Mouse (Mus musculus): ENCODE measurements around the gene Tmem156. TPM values are rescaled to one million over a fixed set of nuclear protein-coding genes. Genes with fewer than 3 reads are reported as not detected.

Tmem156 gene
- not detected in 2 replicates for polyA plus RNA-seq (2014; fragmentation: Nextera tagmentation; extraction: Ambion mirVana)

GRCm38 (mm10) chr5:65091921-65092320, at the start of gene Tmem156:
Gene Tmem156 (minus strand): TSS chr5:65092132.
- ATAC-seq (ENCODE audit: low read depth) = no peak
- no peak within 1 kb of the TSS for H3K27ac ChIP-seq (ENCODE audit: low read depth, low read length)
- 74% methylated on average over 5 of the region's 5 CpGs for WGBS

GRCm38 (mm10) chr5:65141242-65141641, 49.3 kb upstream of the Tmem156 start:
- no peak overlapping the region for H3K9ac ChIP-seq (replicated peaks; ENCODE audit: low read depth, low read length)
- H3K4me3 ChIP-seq (ENCODE audit: low read depth, low read length) = no peak overlapping the region
- no peak for ATAC-seq (ENCODE audit: low read depth)
- H3K27me3 ChIP-seq (ENCODE audit: control insufficient read depth, insufficient read depth, low read length) = no peaks in the 10 kb centered on the region
- H3K36me3 ChIP-seq (ENCODE audit: control insufficient read depth, insufficient read depth, low read length) = peaks cover 23% of the 10 kb centered on the region
- no peak overlapping the region for H3K27ac ChIP-seq (ENCODE audit: low read depth, low read length)
- WGBS = 93% methylated on average over 8 of the region's 8 CpGs
- no peaks in the 10 kb centered on the region for H3K9me3 ChIP-seq (ENCODE audit: control insufficient read depth, low read length)
- H3K4me1 ChIP-seq (ENCODE audit: control insufficient read depth, insufficient read depth, low read length) = no peaks in the 10 kb centered on the region
- H3K4me2 ChIP-seq (ENCODE audit: low read depth, low read length) = no peak overlapping the region

More at GRCm38 (mm10) chr5:65091921-65092320, at the start of gene Tmem156:
- no peak within 1 kb of the TSS for H3K9ac ChIP-seq (replicated peaks; ENCODE audit: low read depth, low read length)
- no peaks in the 10 kb centered on the region for H3K4me1 ChIP-seq (ENCODE audit: control insufficient read depth, insufficient read depth, low read length)
- H3K36me3 ChIP-seq (ENCODE audit: control insufficient read depth, insufficient read depth, low read length) = no peaks in the 10 kb centered on the region
- no peak within 1 kb of the TSS for H3K4me3 ChIP-seq (ENCODE audit: low read depth, low read length)
- no peak within 1 kb of the TSS for H3K4me2 ChIP-seq (ENCODE audit: low read depth, low read length)
- no peaks in the 10 kb centered on the region for H3K27me3 ChIP-seq (ENCODE audit: control insufficient read depth, insufficient read depth, low read length)
- H3K9me3 ChIP-seq (ENCODE audit: control insufficient read depth, low read length) = no peaks in the 10 kb centered on the region

DNA sequence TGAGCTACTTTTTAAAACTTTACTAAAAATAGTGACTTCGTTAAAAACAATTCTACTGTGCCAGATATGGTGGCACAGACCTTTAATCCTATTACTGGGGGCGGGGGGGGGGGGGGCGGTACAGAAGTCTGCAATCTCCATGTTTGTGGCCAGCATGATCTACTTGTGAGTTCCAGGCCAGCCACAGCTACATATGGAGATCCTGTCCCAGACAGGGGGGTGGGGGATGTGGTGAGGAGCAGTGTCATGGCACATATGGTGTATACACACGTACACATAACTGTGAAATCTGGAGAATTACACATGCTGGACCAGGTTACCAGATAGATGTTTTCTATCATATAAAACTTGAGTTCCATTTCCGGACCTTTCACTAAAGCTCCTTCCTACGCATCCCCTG, 45.1 kb upstream of the Tmem156 start:
- Histone ChIP-seq H3K27ac (ENCODE audit: low read depth, low read length) (no peak overlapping the region), H3K4me3 (ENCODE audit: low read depth, low read length) (no peak overlapping the region), H3K9ac (replicated peaks; ENCODE audit: low read depth, low read length) (no peak overlapping the region), H3K9me3 (ENCODE audit: control insufficient read depth, low read length) (no peaks in the 10 kb centered on the region), H3K36me3 (ENCODE audit: control insufficient read depth, insufficient read depth, low read length) (peaks cover 7% of the 10 kb centered on the region; the same call in 1 of the 2 replicates), H3K4me2 (ENCODE audit: low read depth, low read length) (no peak overlapping the region), H3K27me3 (ENCODE audit: control insufficient read depth, insufficient read depth, low read length) (no peaks in the 10 kb centered on the region), H3K4me1 (ENCODE audit: control insufficient read depth, insufficient read depth, low read length) (no peaks in the 10 kb centered on the region)
- no peak for ATAC-seq (ENCODE audit: low read depth)
- 92% methylated on average over 6 of the region's 6 CpGs for WGBS

DNA sequence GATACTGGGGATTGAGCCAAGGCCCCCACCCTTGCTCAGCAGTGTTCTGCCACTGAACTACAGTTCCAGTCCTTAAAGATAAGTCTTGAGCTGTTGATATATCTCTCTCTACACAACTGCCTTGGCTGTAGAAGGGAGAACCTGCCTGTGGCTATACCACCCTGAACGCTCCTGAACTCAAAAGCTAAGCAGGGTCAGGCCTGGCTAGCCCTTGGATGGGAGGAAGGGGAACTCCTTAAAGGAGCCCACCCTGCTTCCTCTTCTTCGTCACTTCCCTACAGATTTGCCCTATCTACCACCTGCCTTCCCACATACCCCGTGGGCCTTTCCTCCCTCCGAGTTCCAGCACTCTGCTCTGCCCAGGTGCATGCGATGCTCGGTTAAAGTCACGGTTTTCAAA, 44.2 kb upstream of the Tmem156 start:
- Histone ChIP-seq H3K4me2 (ENCODE audit: low read depth, low read length) (peak overlapping the region; percentile 1; the same call in 1 of the 2 replicates), H3K9ac (replicated peaks; ENCODE audit: low read depth, low read length) (no peak overlapping the region), H3K27ac (ENCODE audit: low read depth, low read length) (no peak overlapping the region), H3K4me3 (ENCODE audit: low read depth, low read length) (no peak overlapping the region), H3K36me3 (ENCODE audit: control insufficient read depth, insufficient read depth, low read length) (peaks cover 2% of the 10 kb centered on the region; the same call in 1 of the 2 replicates), H3K27me3 (ENCODE audit: control insufficient read depth, insufficient read depth, low read length) (no peaks in the 10 kb centered on the region), H3K9me3 (ENCODE audit: control insufficient read depth, low read length) (no peaks in the 10 kb centered on the region), H3K4me1 (ENCODE audit: control insufficient read depth, insufficient read depth, low read length) (no peaks in the 10 kb centered on the region)
- ATAC-seq (ENCODE audit: low read depth) = no peak
- 86% methylated on average over 7 of the region's 7 CpGs for WGBS

DNA sequence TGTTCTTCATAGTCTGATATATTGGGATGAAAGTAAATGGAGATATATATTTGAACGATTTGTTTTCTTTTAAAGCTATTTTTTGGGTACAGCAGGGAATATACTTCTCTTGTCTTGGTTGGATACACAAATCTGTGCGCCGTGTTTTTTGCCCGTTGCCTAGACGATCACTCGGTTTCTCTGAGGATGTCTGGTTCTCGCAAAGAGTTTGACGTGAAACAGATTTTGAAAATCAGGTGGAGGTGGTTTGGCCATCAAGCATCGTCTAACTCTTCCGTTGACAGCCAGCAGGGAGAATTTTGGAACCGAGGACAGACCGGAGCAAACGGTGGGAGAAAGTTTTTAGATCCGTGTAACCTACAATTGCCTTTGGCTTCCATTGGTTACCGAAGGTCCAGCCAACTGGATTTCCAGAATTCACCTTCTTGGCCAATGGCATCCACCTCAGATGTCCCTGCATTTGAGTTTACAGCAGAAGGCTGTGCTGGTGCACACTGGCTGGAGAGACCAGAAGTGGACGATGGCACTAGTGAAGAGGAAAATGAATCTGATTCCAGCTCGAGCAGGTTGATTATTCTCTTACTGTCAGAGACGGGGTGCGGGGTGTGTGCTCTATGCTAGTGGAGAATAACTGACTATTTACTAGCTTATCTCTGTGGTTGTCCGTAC, 39.4 kb upstream of the Tmem156 start:
- 5% methylated on average over 20 of the region's 20 CpGs for WGBS
- peak overlapping the region; percentile 86 for H3K27ac ChIP-seq (ENCODE audit: low read depth, low read length)
- ATAC-seq (ENCODE audit: low read depth) = peak; percentile 57

DNA sequence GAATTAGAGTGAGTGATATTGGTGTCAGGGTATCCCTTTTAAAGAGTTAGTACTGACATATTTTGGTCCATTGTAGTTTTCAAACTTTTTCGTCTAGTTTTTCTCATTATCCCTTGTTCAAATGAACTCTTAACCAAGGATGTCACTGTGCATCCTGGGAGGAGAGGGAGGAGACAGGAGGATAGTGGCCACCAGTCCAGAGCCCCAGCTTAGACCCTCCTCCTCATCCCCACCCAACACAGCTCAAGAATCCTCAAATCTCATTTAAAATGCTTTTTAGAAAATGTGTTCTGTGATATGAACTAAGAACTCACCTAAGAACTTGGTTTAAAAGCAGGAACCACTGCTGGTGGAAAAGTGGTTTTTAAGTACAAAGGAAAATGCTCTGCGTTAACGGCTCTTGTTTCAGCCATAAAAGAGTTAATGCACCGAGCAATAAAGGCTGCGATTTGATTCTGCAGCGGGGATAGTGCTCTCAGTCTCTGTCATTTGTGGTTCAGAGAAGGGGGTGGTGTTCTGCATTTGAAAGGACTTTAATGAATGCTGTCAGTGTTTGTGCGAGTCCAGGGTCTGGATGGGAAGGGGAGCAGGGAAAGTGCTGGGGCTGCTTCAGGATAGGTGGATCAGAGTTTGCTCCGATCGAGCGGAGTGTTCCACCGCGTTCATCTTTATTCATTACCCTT, 38.7 kb upstream of the Tmem156 start:
- no peaks in the 10 kb centered on the region for H3K27me3 ChIP-seq (ENCODE audit: control insufficient read depth, insufficient read depth, low read length)
- H3K9me3 ChIP-seq (ENCODE audit: control insufficient read depth, low read length) = no peaks in the 10 kb centered on the region
- peak; percentile 92 for ATAC-seq (ENCODE audit: low read depth)
- H3K9ac ChIP-seq (replicated peaks; ENCODE audit: low read depth, low read length) = peak overlapping the region; percentile 76
- no peaks in the 10 kb centered on the region for H3K36me3 ChIP-seq (ENCODE audit: control insufficient read depth, insufficient read depth, low read length)
- peak overlapping the region; percentile 86 for H3K27ac ChIP-seq (ENCODE audit: low read depth, low read length)
- peak overlapping the region; percentile 54 for H3K4me3 ChIP-seq (ENCODE audit: low read depth, low read length)
- 1% methylated on average over 12 of the region's 12 CpGs for WGBS
- H3K4me1 ChIP-seq (ENCODE audit: control insufficient read depth, insufficient read depth, low read length) = no peaks in the 10 kb centered on the region
- H3K4me2 ChIP-seq (ENCODE audit: low read depth, low read length) = peak overlapping the region; percentile 67

More for the DNA sequence above, 39.4 kb upstream of the Tmem156 start:
- Histone ChIP-seq H3K4me2 (ENCODE audit: low read depth, low read length) (peak overlapping the region; percentile 67), H3K4me1 (ENCODE audit: control insufficient read depth, insufficient read depth, low read length) (no peaks in the 10 kb centered on the region), H3K9ac (replicated peaks; ENCODE audit: low read depth, low read length) (peak overlapping the region; percentile 76), H3K4me3 (ENCODE audit: low read depth, low read length) (peak overlapping the region; percentile 54), H3K36me3 (ENCODE audit: control insufficient read depth, insufficient read depth, low read length) (no peaks in the 10 kb centered on the region), H3K9me3 (ENCODE audit: control insufficient read depth, low read length) (no peaks in the 10 kb centered on the region), H3K27me3 (ENCODE audit: control insufficient read depth, insufficient read depth, low read length) (no peaks in the 10 kb centered on the region)

- Histone ChIP-seq H3K27me3 (ENCODE audit: control insufficient read depth, insufficient read depth, low read length) (no peaks in the 10 kb centered on the region), H3K9ac (replicated peaks; ENCODE audit: low read depth, low read length) (no peak overlapping the region), H3K36me3 (ENCODE audit: control insufficient read depth, insufficient read depth, low read length) (no peaks in the 10 kb centered on the region), H3K4me3 (ENCODE audit: low read depth, low read length) (no peak overlapping the region), H3K4me1 (ENCODE audit: control insufficient read depth, insufficient read depth, low read length) (no peaks in the 10 kb centered on the region), H3K4me2 (ENCODE audit: low read depth, low read length) (no peak overlapping the region), H3K9me3 (ENCODE audit: control insufficient read depth, low read length) (no peaks in the 10 kb centered on the region), H3K27ac (ENCODE audit: low read depth, low read length) (no peak overlapping the region)
- no peak for ATAC-seq (ENCODE audit: low read depth)
- WGBS = 93% methylated on average over 2 of the region's 2 CpGs
These were observed 36.5 kb upstream of the Tmem156 start for GRCm38 (mm10) chr5:65128481-65128880.

- no peak overlapping the region for H3K27ac ChIP-seq (ENCODE audit: low read depth, low read length)
- ATAC-seq (ENCODE audit: low read depth) = no peak
- WGBS = 86% methylated on average over 1 of the region's 1 CpGs
- H3K9ac ChIP-seq (replicated peaks; ENCODE audit: low read depth, low read length) = no peak overlapping the region
- H3K36me3 ChIP-seq (ENCODE audit: control insufficient read depth, insufficient read depth, low read length) = no peaks in the 10 kb centered on the region
- no peaks in the 10 kb centered on the region for H3K4me1 ChIP-seq (ENCODE audit: control insufficient read depth, insufficient read depth, low read length)
- no peaks in the 10 kb centered on the region for H3K9me3 ChIP-seq (ENCODE audit: control insufficient read depth, low read length)
- H3K4me2 ChIP-seq (ENCODE audit: low read depth, low read length) = no peak overlapping the region
- no peaks in the 10 kb centered on the region for H3K27me3 ChIP-seq (ENCODE audit: control insufficient read depth, insufficient read depth, low read length)
- H3K4me3 ChIP-seq (ENCODE audit: low read depth, low read length) = no peak overlapping the region
These were observed 34.2 kb upstream of the Tmem156 start for GRCm38 (mm10) chr5:65126137-65126536.

GRCm38 (mm10) chr5:65122616-65123015, 30.7 kb upstream of the Tmem156 start:
- Histone ChIP-seq H3K4me3 (ENCODE audit: low read depth, low read length) (no peak overlapping the region), H3K9ac (replicated peaks; ENCODE audit: low read depth, low read length) (no peak overlapping the region), H3K4me2 (ENCODE audit: low read depth, low read length) (no peak overlapping the region), H3K36me3 (ENCODE audit: control insufficient read depth, insufficient read depth, low read length) (no peaks in the 10 kb centered on the region), H3K4me1 (ENCODE audit: control insufficient read depth, insufficient read depth, low read length) (no peaks in the 10 kb centered on the region), H3K9me3 (ENCODE audit: control insufficient read depth, low read length) (no peaks in the 10 kb centered on the region), H3K27me3 (ENCODE audit: control insufficient read depth, insufficient read depth, low read length) (no peaks in the 10 kb centered on the region), H3K27ac (ENCODE audit: low read depth, low read length) (no peak overlapping the region)
- 87% methylated on average over 3 of the region's 3 CpGs for WGBS
- ATAC-seq (ENCODE audit: low read depth) = no peak
